Mouse (Mus musculus): ENCODE measurements around the gene Akap2. TPM values are rescaled to one million over a fixed set of nuclear protein-coding genes. Genes with fewer than 3 reads are reported as not detected.

Akap2 gene
- total and polyA plus RNA-seq, 2 experiments: 4.2 to 6.5 TPM

DNA sequence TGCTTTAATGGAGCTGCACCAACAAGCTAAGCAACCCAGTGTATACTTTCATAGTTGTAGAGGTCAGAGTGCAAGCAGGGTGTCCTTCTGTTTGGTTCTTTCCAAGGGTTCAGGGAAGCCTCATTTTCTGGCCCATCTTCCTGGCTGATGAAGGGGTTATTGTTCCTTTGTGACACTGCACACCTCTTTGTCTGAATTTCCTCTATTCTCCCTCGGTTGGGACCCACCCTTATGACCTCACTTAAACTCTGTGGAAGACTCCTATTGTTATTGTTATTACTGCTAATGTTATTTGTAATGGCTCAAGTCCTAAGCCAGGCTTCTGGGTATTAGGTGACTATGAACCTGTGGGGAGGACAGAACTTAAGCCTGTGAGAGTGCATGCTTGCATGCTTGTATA is 124.5 kb downstream of the Akap2 start:
- H3K27ac ChIP-seq (replicated peaks; ENCODE audit: insufficient read depth, low read depth, low read length): no peak overlapping the region
- no peaks in the 10 kb centered on the region; the same call in 1 of the 2 replicates for H3K79me2 ChIP-seq (ENCODE audit: control insufficient read depth, insufficient read depth, low read length)
- no peaks in the 10 kb centered on the region; the same call in 1 of the 2 replicates for H3K4me1 ChIP-seq (ENCODE audit: control insufficient read depth, insufficient read depth, low read length)
- no peak for DNase-seq (ENCODE audit: extremely low read depth, low read depth, low spot score)
- no peak for TF ChIP-seq POLR2A (IDR thresholded peaks at IDR 0.05; ENCODE audit: extremely low read depth, insufficient read depth, low read length)
- no peak for TF ChIP-seq CTCF (IDR thresholded peaks at IDR 0.05; ENCODE audit: low read depth, low read length)
- H3K4me3 ChIP-seq (ENCODE audit: insufficient read depth, low read depth, low read length): no peak overlapping the region
- WGBS: 55% methylated on average over 1 of the region's 1 CpGs
- no peaks in the 10 kb centered on the region for H3K36me3 ChIP-seq (ENCODE audit: control insufficient read depth, insufficient read depth, low read length)
- no peaks in the 10 kb centered on the region for H3K27me3 ChIP-seq (ENCODE audit: control insufficient read depth, insufficient read depth, low read length)
- H3K9ac ChIP-seq (ENCODE audit: low read depth, low read length): no peak overlapping the region

DNA sequence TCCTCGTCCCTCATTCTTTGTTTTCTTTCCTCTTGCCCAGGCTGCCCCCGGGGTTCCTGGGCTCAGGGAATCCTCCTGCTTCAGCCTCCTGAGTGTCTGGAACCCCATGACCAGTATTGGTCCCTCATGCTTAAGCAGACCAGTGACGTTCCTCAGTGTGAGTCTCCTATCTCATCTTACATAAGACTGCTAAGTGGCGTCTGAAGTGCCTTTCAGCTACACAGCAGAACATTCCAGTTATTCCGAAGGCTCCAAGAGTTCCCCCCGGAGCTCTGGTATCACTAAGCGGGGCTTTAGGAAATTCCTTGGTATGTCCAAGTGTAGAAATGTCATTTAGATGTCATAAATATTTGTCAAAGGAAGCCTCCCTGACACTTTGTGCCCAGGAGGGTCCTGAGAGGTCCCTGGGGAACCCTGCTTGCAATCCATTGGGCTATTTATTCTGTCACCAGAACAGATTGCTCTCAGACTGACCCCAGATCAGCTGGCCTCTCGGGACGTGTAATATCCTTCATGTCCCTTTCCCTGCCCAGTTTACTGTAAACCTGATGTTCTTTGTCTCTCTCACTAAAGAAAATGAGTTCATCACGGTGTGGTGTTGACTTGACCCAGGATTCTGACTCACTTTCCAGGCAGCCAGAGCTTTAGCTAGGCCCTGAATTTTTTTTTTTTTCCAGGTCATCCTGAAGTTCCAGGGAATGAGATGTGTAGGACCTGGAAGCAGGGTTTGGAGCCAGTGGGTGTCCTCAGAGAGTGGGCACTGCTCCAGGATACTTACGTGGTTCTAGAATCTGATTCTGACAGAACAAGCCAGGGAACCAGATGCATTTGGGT is 125.2 kb downstream of the Akap2 start:
- no peaks in the 10 kb centered on the region; the same call in 1 of the 2 replicates for H3K79me2 ChIP-seq (ENCODE audit: control insufficient read depth, insufficient read depth, low read length)
- no peaks in the 10 kb centered on the region for H3K36me3 ChIP-seq (ENCODE audit: control insufficient read depth, insufficient read depth, low read length)
- no peak overlapping the region for H3K9ac ChIP-seq (ENCODE audit: low read depth, low read length)
- TF ChIP-seq CTCF (IDR thresholded peaks at IDR 0.05; ENCODE audit: low read depth, low read length): no peak
- TF ChIP-seq POLR2A (IDR thresholded peaks at IDR 0.05; ENCODE audit: extremely low read depth, insufficient read depth, low read length): no peak
- no peak for DNase-seq (ENCODE audit: extremely low read depth, low read depth, low spot score)
- H3K27me3 ChIP-seq (ENCODE audit: control insufficient read depth, insufficient read depth, low read length): no peaks in the 10 kb centered on the region
- H3K27ac ChIP-seq (replicated peaks; ENCODE audit: insufficient read depth, low read depth, low read length): no peak overlapping the region
- H3K4me1 ChIP-seq (ENCODE audit: control insufficient read depth, insufficient read depth, low read length): no peaks in the 10 kb centered on the region; the same call in none of the 2 replicates
- H3K4me3 ChIP-seq (ENCODE audit: insufficient read depth, low read depth, low read length): no peak overlapping the region
- WGBS: 77% methylated on average over 11 of the region's 11 CpGs

DNA sequence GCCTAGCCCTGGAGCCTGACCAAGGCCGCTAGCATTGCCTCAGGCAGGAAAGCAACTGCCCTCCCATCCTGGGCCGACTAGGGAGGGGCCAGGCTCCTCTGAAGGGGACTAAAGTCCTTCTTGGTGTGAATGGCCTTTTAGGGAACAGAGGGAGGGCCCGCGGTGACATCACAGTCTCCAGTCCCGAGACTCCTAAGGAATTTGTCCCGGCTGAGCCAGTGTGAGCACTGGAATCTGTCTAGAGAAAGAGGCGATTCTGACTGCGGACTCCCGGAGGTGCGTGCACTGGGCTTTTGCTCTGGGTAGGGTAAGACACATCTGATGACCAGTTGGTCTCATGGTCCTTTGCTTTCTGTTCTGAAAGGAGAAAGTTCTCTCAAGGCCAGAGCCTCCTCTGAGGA is 127.6 kb downstream of the Akap2 start:
- Histone ChIP-seq H3K27me3 (ENCODE audit: control insufficient read depth, insufficient read depth, low read length) (no peaks in the 10 kb centered on the region), H3K27ac (replicated peaks; ENCODE audit: insufficient read depth, low read depth, low read length) (peak overlapping the region; percentile 70), H3K79me2 (ENCODE audit: control insufficient read depth, insufficient read depth, low read length) (no peaks in the 10 kb centered on the region; the same call in 1 of the 2 replicates), H3K4me3 (ENCODE audit: insufficient read depth, low read depth, low read length) (peak overlapping the region; percentile 24), H3K36me3 (ENCODE audit: control insufficient read depth, insufficient read depth, low read length) (no peaks in the 10 kb centered on the region), H3K4me1 (ENCODE audit: control insufficient read depth, insufficient read depth, low read length) (peaks cover 2% of the 10 kb centered on the region), H3K9ac (ENCODE audit: low read depth, low read length) (peak overlapping the region; percentile 54)
- DNase-seq (ENCODE audit: extremely low read depth, low read depth, low spot score): peak; percentile 57
- 0 out of 2 replicates have a peak, but pooled peaks have one; percentile 28 for TF ChIP-seq POLR2A (IDR thresholded peaks at IDR 0.05; ENCODE audit: extremely low read depth, insufficient read depth, low read length)
- no peak for TF ChIP-seq CTCF (IDR thresholded peaks at IDR 0.05; ENCODE audit: low read depth, low read length)
- WGBS: 32% methylated on average over 10 of the region's 10 CpGs

DNA sequence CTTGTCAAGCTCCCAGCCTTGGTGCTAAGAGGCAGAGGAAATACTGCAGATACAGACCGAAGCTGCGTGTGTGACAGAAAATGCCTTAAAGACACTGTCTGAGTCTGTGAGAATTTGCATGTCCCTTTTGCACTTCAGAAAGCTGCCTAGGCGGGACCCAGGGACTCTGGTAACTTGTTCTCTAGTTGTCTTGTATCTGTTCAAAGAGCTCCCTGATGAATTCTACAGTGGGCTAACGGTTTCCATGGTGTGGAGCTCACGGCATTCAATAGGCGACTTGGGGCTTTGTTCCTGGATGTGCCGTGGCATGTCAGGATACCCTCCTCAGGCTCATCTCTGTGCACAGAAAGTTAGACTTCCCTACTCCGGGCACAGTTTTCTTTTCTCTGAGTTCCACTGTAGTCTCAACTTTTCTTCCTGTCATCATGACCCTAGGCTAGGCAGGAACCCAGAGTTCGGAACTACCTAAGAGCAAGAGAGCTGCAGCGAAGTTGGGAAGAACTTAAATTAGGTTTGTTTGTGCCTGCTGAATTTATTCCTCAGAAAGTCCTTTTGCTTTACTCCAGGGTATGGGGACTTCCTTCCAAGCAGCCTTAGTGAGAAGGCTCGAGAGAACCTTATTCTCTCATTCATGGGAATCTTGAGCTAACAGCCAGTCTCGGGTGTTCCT is 128.2 kb downstream of the Akap2 start:
- Histone ChIP-seq H3K79me2 (ENCODE audit: control insufficient read depth, insufficient read depth, low read length) (no peaks in the 10 kb centered on the region; the same call in 1 of the 2 replicates), H3K27ac (replicated peaks; ENCODE audit: insufficient read depth, low read depth, low read length) (peak overlapping the region; percentile 70), H3K36me3 (ENCODE audit: control insufficient read depth, insufficient read depth, low read length) (no peaks in the 10 kb centered on the region), H3K4me3 (ENCODE audit: insufficient read depth, low read depth, low read length) (peak overlapping the region; percentile 24), H3K9ac (ENCODE audit: low read depth, low read length) (peak overlapping the region; percentile 54), H3K27me3 (ENCODE audit: control insufficient read depth, insufficient read depth, low read length) (no peaks in the 10 kb centered on the region), H3K4me1 (ENCODE audit: control insufficient read depth, insufficient read depth, low read length) (peaks cover 2% of the 10 kb centered on the region)
- TF ChIP-seq POLR2A (IDR thresholded peaks at IDR 0.05; ENCODE audit: extremely low read depth, insufficient read depth, low read length) (no peak), CTCF (IDR thresholded peaks at IDR 0.05; ENCODE audit: low read depth, low read length) (no peak)
- no peak for DNase-seq (ENCODE audit: extremely low read depth, low read depth, low spot score)
- 70% methylated on average over 12 of the region's 12 CpGs for WGBS

DNA sequence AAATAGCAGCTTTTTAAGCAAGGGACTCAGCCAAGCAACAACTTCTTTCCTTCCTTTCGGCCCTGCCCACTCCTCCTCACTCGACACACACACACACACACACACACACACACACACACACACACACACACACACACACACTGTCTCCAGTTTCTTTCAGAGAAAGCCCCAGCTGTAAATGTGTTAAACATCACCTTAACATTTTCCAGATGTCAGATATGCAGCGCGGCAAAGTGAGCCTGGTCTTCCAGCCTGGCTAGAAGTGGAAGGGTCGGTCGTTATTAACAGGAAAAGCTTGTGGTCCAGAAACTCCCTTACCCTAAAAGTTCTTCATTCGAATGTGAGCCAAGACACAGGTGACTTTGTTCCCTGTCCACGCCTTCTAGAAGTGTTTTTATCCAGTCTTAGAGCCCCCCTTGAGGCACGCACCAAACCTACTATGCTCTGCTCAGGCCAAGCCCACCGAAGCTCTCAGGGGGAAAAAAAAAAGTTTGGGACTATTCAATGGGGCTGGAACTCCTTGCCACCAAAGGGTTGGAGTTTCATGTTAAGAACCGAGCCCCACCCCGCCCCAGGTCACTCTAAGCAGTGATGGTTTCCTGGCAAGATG is 129.0 kb downstream of the Akap2 start:
- peak overlapping the region; percentile 24; the same call in 1 of the 2 replicates for H3K4me3 ChIP-seq (ENCODE audit: insufficient read depth, low read depth, low read length)
- H3K27ac ChIP-seq (replicated peaks; ENCODE audit: insufficient read depth, low read depth, low read length): peak overlapping the region; percentile 70
- no peak overlapping the region; the same call in 1 of the 2 replicates for H3K9ac ChIP-seq (ENCODE audit: low read depth, low read length)
- H3K4me1 ChIP-seq (ENCODE audit: control insufficient read depth, insufficient read depth, low read length): peaks cover 2% of the 10 kb centered on the region
- WGBS: 57% methylated on average over 12 of the region's 12 CpGs
- H3K27me3 ChIP-seq (ENCODE audit: control insufficient read depth, insufficient read depth, low read length): no peaks in the 10 kb centered on the region
- H3K79me2 ChIP-seq (ENCODE audit: control insufficient read depth, insufficient read depth, low read length): peaks cover 4% of the 10 kb centered on the region; the same call in 1 of the 2 replicates
- no peaks in the 10 kb centered on the region for H3K36me3 ChIP-seq (ENCODE audit: control insufficient read depth, insufficient read depth, low read length)
- TF ChIP-seq CTCF (IDR thresholded peaks at IDR 0.05; ENCODE audit: low read depth, low read length) (no peak), POLR2A (IDR thresholded peaks at IDR 0.05; ENCODE audit: extremely low read depth, insufficient read depth, low read length) (no peak)
- DNase-seq (ENCODE audit: extremely low read depth, low read depth, low spot score): no peak
